Mouse (Mus musculus) E14TG2a.4 (cell line): Measurements from ENCODE around the gene Speg.

Experiments
- H3K27me3 ChIP-seq: 2 replicates; pipeline ENCODE4 v1.6.1; 2014; ENCODE audit warnings: low read length, control low read depth; ENCODE audit not compliant: insufficient read depth
- H3K36me3 ChIP-seq: 2 replicates; pipeline ENCODE4 v1.6.1; 2014; ENCODE audit warnings: low read length, control low read depth; ENCODE audit not compliant: insufficient read depth
- H3K4me1 ChIP-seq: replicated peaks from 2 replicates; pipeline ENCODE4 v1.6.1; 2014; ENCODE audit warnings: low read depth, low read length, control low read depth
- H3K4me3 ChIP-seq: replicated peaks from 2 replicates; pipeline ENCODE4 v1.5.1; 2014; ENCODE audit warnings: mild to moderate bottlenecking, low read length
- H3K9me3 ChIP-seq: 2 replicates; pipeline ENCODE4 v1.6.1; 2014; ENCODE audit warnings: low read length, control low read depth
- CTCF ChIP-seq: conservative IDR thresholded peaks from 2 replicates; pipeline ENCODE4 v1.5.1; 2014; ENCODE audit warnings: low read length
- NANOG ChIP-seq: IDR thresholded peaks from 2 replicates; pipeline ENCODE4 v1.6.1; 2014; ENCODE audit warnings: borderline replicate concordance, low read length, mixed read lengths
- POU5F1 ChIP-seq: IDR thresholded peaks from 2 replicates; pipeline ENCODE4 v1.6.1; 2014; ENCODE audit warnings: low read length, borderline replicate concordance

Gene Speg

DNA sequence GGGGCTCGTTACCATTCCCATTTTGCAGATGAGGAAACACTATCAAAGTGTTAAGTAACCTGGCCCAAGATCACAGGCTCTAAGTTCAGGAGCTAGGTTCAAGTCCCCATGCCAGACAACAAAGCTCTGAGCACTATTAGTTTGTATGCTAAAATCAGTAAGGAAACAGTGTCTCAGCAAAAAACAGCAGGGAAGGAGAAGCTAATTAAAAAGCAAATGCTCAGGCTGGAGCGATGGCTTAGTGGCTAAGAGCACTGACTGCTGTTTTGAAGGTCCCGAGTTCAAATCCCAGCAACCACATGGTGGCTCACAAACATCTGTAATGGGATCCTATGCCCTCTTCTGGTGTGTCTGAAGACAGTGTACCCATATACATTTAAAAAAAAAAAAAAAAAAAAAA, 37.1 kb downstream of the Speg start:
- Histone ChIP-seq H3K36me3 (no peaks in the 10 kb centered on the region), H3K4me1 (peaks cover 23% of the 10 kb centered on the region), H3K4me3 (no peak overlapping the region), H3K9me3 (no peaks in the 10 kb centered on the region), H3K27me3 (peaks cover 56% of the 10 kb centered on the region)
- TF ChIP-seq NANOG (no peak), CTCF (no peak)

DNA sequence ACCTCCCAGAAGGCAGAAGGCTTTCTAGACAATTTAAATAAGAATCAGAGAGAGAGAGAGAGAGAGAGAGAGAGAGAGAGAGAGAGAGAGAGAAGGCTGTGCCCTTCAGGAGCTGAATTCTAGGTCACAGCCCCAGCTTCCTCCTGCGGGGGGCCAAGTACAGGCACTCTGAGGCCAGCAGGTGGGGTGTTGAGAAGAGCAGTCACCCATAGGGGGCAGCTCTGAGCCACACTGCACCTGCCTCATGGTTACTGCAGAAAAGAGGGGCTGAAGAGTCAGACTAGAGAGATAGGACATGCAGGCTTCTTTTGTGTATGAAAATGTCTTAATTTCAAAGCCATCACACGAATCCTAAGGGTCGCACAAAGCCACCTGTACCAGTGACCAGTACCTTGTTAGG, 38.7 kb downstream of the Speg start:
- Histone ChIP-seq H3K27me3 (peaks cover 62% of the 10 kb centered on the region), H3K9me3 (no peaks in the 10 kb centered on the region), H3K36me3 (no peaks in the 10 kb centered on the region), H3K4me1 (peaks cover 23% of the 10 kb centered on the region), H3K4me3 (no peak overlapping the region)
- TF ChIP-seq POU5F1 (no peak), CTCF (peak; percentile 83)

DNA sequence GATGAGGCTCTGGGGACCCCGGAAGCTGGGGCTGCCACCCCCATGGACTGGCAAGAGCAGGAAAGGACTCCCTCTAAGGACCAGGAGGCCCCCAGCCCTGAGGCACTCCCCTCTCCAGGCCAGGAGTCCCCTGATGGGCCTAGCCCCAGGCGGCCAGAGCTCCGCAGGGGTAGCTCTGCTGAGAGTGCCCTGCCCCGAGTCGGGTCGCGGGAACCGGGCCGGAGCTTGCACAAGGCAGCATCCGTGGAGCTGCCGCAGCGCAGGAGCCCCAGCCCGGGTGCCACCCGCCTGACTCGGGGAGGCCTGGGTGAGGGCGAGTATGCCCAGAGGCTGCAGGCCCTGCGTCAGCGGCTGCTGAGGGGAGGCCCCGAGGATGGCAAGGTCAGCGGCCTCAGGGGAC, 46.7 kb downstream of the Speg start:
- peaks cover 84% of the 10 kb centered on the region for H3K27me3 ChIP-seq
- no peaks in the 10 kb centered on the region for H3K9me3 ChIP-seq
- H3K4me3 ChIP-seq = peak overlapping the region; percentile 72
- H3K36me3 ChIP-seq = no peaks in the 10 kb centered on the region
- no peak for TF ChIP-seq CTCF
- TF ChIP-seq NANOG = no peak
- TF ChIP-seq POU5F1 = no peak
- H3K4me1 ChIP-seq = peaks cover 39% of the 10 kb centered on the region

DNA sequence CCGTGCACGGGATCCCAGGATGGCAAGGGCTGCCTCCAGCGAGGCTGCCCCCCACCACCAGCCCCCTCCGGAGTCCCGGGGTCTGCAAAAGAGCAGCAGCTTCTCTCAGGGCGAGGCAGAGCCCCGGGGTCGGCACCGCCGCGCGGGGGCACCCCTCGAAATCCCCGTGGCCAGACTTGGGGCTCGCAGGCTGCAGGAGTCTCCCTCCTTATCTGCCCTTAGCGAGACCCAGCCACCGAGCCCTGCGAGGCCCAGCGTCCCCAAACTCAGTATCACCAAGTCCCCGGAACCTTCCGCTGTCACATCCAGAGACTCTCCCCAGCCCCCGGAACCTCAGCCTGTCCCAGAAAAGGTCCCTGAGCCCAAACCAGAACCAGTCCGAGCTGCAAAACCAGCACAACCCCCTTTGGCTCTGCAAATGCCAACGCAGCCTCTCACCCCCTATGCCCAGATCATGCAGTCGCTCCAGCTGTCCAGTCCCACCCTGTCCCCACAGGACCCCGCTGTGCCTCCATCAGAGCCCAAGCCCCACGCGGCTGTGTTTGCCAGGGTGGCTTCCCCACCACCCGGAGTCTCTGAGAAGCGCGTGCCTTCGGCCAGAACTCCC, 47.2 kb downstream of the Speg start:
- TF ChIP-seq NANOG (no peak), CTCF (no peak), POU5F1 (no peak)
- no peaks in the 10 kb centered on the region for H3K36me3 ChIP-seq
- peak overlapping the region; percentile 72 for H3K4me3 ChIP-seq
- H3K27me3 ChIP-seq = peaks cover 86% of the 10 kb centered on the region
- H3K4me1 ChIP-seq = peaks cover 44% of the 10 kb centered on the region
- H3K9me3 ChIP-seq = no peaks in the 10 kb centered on the region

DNA sequence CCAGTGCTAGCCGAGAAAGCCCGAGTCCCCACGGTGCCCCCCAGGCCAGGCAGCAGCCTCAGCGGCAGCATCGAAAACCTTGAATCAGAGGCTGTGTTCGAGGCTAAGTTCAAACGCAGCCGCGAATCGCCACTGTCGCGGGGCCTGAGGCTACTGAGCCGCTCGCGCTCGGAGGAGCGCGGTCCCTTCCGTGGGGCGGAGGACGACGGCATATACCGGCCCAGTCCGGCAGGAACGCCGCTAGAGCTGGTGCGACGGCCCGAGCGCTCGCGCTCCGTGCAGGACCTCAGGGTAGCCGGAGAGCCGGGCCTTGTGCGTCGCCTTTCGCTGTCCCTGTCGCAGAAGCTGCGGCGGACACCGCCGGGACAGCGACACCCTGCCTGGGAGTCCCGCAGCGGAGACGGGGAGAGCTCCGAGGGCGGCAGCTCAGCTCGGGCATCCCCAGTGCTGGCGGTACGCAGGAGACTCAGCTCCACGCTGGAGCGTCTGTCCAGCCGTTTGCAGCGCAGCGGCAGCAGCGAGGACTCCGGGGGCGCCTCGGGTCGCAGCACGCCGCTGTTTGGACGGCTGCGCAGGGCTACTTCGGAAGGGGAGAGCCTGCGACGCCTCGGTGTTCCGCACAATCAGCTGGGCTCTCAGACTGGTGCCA, 47.9 kb downstream of the Speg start:
- peak overlapping the region; percentile 72 for H3K4me3 ChIP-seq
- no peaks in the 10 kb centered on the region for H3K9me3 ChIP-seq
- peaks cover 86% of the 10 kb centered on the region for H3K27me3 ChIP-seq
- H3K4me1 ChIP-seq = peaks cover 51% of the 10 kb centered on the region
- TF ChIP-seq CTCF = no peak
- TF ChIP-seq POU5F1 = no peak
- TF ChIP-seq NANOG = no peak
- H3K36me3 ChIP-seq = no peaks in the 10 kb centered on the region

DNA sequence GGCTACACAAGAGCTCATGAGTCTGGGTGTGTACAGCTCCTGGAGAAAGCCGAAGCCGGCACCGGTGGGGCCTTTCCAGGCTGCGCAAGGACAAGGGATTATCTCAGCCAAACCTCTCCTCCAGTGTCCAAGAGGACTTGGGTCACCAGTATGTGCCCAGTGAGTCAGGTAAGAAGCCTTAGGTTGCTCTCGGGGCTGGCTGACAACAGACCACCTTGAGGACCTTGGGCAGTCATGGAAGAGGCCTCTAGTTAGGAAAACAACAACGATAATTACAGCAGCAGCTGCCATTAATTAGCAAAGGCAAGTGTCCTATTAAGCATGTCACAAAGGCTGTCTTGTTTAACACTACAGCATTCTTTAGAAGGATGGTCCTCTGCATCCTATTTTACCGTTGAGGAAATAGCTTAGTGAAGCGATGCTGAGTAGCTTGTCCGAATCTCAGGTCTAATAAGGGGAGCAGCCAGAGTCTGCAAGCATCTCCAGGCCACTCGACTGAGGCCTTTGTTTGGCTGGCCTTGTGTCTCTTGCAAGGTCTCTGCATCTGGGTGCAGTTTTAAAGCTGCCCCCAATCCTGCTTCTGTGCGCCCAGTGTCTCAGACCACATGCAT, 48.8 kb downstream of the Speg start:
- peaks cover 86% of the 10 kb centered on the region for H3K27me3 ChIP-seq
- H3K4me1 ChIP-seq = peaks cover 54% of the 10 kb centered on the region
- H3K4me3 ChIP-seq = no peak overlapping the region
- H3K36me3 ChIP-seq = no peaks in the 10 kb centered on the region
- no peak for TF ChIP-seq POU5F1
- TF ChIP-seq CTCF = no peak
- no peak for TF ChIP-seq NANOG
- H3K9me3 ChIP-seq = no peaks in the 10 kb centered on the region

DNA sequence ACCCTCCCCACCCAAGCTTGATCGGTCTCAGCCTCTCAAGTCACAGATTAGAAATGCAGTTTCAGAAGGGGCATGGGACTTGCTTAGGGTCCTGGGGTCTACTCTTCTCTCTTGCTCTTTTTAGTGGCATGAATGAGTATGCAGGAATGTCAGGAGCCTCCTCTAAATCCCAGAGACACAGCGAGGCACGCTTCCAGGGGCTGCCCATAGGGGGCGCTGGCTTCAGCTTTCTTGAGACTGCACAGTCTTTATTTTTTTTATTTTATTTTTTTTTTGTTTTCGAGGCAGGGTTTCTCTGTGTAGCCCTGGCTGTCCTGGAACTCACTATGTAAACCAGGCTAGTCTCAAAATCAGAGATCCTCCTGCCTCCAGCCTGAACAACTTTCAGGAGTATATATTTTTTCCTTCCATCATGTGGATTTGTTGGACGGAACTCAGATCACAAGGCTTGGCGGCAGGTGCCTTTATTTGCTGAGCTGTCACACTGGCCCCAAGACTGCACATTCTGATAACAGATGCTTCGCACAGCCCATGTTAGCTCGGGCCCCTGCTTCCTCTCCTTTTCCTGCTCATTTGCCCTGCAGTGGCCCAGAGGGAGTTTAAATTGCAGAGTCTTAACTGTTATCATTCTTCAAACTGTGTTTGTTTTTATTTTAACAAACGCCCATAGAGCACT, 50.8 kb downstream of the Speg start:
- Histone ChIP-seq H3K4me3 (no peak overlapping the region), H3K9me3 (no peaks in the 10 kb centered on the region), H3K27me3 (peaks cover 90% of the 10 kb centered on the region), H3K4me1 (peaks cover 57% of the 10 kb centered on the region), H3K36me3 (no peaks in the 10 kb centered on the region)
- TF ChIP-seq NANOG (no peak), POU5F1 (0 out of 2 replicates have a peak, but pooled peaks have one; percentile 21), CTCF (peak; percentile 99)

DNA sequence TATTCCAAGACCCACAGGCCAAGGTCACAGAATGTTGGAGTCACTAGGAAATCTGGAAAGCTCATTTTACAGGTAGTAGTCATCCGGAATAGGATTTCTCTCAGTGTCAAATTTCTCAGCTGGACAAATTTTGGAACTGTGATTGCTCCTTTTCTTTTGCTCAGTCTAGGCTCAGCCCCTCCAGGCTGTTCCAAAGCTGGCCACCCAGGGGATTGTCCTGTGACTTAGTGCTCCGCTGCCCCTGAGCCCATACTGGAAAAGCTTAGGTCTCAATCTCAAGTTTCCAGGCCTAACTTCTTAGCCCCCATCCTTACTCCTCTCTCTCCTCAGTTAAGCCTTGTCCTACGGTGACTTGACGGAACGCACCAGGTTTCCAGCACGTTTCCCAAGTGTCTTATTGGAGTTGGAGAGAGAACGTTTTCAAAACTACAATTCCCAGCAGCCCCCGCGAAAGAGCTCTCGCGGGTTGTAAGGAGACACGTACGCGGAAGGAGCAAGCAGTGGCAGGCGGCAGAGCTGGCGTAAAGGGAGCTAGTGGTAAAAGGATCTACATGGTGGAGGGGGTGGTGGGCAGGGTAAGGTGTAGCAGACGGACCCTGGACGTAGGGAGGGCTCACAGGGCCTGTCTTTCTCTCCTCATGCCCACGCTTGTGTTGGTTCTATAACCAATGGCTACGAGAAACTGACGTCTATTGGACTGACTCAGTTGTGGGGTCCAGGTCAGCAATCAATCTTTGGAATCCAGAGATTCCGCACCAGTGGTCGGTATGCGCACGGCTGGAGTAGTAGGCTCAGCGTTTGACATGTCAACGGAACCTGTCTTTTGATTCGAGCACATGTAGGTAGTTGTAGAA, 60.6 kb downstream of the Speg start, which contains the start of gene Gmppa:
Gene Gmppa, plus strand, starts transcription at position 456 of the 854 bp plus-strand sequence.
- Histone ChIP-seq H3K36me3 (peaks cover 32% of the 10 kb centered on the region), H3K4me3 (peak within 1 kb of the TSS; percentile 81), H3K27me3 (peaks cover 22% of the 10 kb centered on the region), H3K9me3 (no peaks in the 10 kb centered on the region), H3K4me1 (peaks cover 35% of the 10 kb centered on the region)
- TF ChIP-seq NANOG = no peak
